Mouse (Mus musculus) kidney, postnatal 0 days (tissue): Measurements from ENCODE around the gene Pdlim7. TPM values are rescaled to one million over a fixed set of nuclear protein-coding genes. Genes with fewer than 3 reads are reported as not detected.

Experiments
- ATAC-seq: fragments of 200-750 bp; cut with Nextera tagmentation; replicated peaks from 2 replicates; pipeline ENCODE4 v1.8.0; 2017; ENCODE audit warnings: low read depth, moderate number of reproducible peaks, moderate TSS enrichment, moderate library complexity; ENCODE audit not compliant: low FRiP score
- DNase-seq: peaks from one replicate; pipeline ENCODE4 v3.0.0-alpha.2; 2016; ENCODE audit warnings: low spot score
- H3K27ac ChIP-seq: fragments of 300-500 bp; sonication (generic); 2 replicates; pipeline ENCODE4 v1.5.1; 2014; ENCODE audit warnings: mild to moderate bottlenecking
- H3K27me3 ChIP-seq: fragments of 300-500 bp; sonication (generic); 2 replicates; pipeline ENCODE4 v1.6.1; 2014; ENCODE audit warnings: low read length, mixed read lengths; ENCODE audit not compliant: insufficient read depth
- H3K36me3 ChIP-seq: fragments of 300-500 bp; sonication (generic); 2 replicates; pipeline ENCODE4 v1.6.1; 2014; ENCODE audit warnings: low read length, mixed read lengths; ENCODE audit not compliant: insufficient read depth
- H3K4me1 ChIP-seq: fragments of 300-500 bp; sonication (generic); replicated peaks from 2 replicates; pipeline ENCODE4 v1.6.1; 2014; ENCODE audit warnings: antibody characterized with exemption, low read length, mixed read lengths; ENCODE audit not compliant: insufficient read depth
- H3K4me2 ChIP-seq: fragments of 300-500 bp; sonication (generic); 2 replicates; pipeline ENCODE4 v1.6.1; 2014; ENCODE audit warnings: mild to moderate bottlenecking, low read length, moderate library complexity, mixed read lengths
- H3K4me3 ChIP-seq: fragments of 300-500 bp; sonication (generic); replicated peaks from 2 replicates; pipeline ENCODE4 v1.5.1; 2014; ENCODE audit warnings: low read depth, low read length
- H3K9ac ChIP-seq: fragments of 300-500 bp; sonication (generic); 2 replicates; pipeline ENCODE4 v1.6.1; 2014; ENCODE audit warnings: low read depth, low read length
- H3K9me3 ChIP-seq: fragments of 300-500 bp; sonication (generic); replicated peaks from 2 replicates; pipeline ENCODE4 v1.6.1; 2016; ENCODE audit warnings: low read length, inconsistent platforms, mixed read lengths
- CTCF ChIP-seq: IDR thresholded peaks from 2 replicates; pipeline ENCODE4 v1.5.1; 2016; ENCODE audit warnings: antibody characterized with exemption, low read depth, mild to moderate bottlenecking, moderate library complexity
- WGBS: fragments of 180-500 bp; shearing (Covaris S2); extraction: QIAGEN DNeasy Blood & Tissue Kit; methylation state at CpG from one replicate; pipeline ENCODE4 v1.1.7; 2014; 5-methylcytosine and 5-hydroxymethylcytosine counted together
- polyA plus RNA-seq: library from polyadenylated mRNA; unstranded; fragments of >200 nt; fragmentation: Nextera tagmentation; extraction: Ambion mirVana; gene quantifications from 2 replicates; pipeline ENCODE4 v1.2.1, GENCODE M21; 2015

The Pdlim7 gene
- polyA plus RNA-seq, 1 experiment from 2014 or later: 112 TPM

DNA sequence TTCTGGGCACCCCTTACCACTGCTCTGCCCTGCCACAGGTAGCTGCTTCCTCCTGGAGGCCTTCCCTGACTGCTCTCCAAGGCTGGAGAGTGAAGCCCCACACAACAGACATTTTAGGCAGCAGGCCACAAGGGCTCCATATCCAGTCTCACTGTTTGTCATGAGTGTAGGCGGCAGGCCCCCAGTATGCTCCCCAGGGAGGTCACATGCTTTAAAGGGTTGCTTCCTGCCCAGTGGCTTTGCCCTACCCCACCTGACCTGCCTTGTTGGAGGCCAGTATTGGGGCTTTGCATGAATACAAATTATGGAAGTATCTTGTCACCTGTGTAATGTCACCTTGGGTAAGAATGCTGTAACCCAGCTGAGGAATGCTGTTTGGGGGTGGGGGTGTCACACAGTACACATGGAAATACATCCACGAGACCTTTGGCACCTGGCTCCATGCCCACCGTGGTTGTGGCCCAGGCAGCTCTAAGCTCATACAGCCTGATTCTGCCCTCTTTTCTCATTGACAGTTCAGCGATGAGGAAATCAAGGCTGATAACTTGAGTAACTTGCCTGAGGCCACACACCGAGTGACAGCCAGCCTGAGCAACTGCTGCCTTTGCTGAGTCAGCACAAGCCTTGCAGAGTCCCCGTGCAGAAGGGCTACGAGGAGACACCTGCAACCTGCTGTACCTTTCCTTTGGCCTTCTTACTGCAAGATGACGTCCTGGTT is 15.9 kb upstream of the Pdlim7 start, which contains the start of gene Dok3:
Dok3 (minus strand) TSS at position 99 of the 718 bp plus-strand sequence.
- H3K27ac ChIP-seq: no peak within 1 kb of the TSS
- H3K4me1 ChIP-seq: no peaks in the 10 kb centered on the region
- no peaks in the 10 kb centered on the region for H3K9me3 ChIP-seq
- 73% methylated on average over 8 of the region's 8 CpGs for WGBS
- peaks cover 36% of the 10 kb centered on the region; the same call in 1 of the 2 replicates for H3K36me3 ChIP-seq
- H3K9ac ChIP-seq: no peak within 1 kb of the TSS
- ATAC-seq (peak; percentile 36), DNase-seq (no peak)
- no peaks in the 10 kb centered on the region for H3K27me3 ChIP-seq
- H3K4me3 ChIP-seq: no peak within 1 kb of the TSS
- H3K4me2 ChIP-seq: no peak within 1 kb of the TSS
- TF ChIP-seq CTCF: no peak

DNA sequence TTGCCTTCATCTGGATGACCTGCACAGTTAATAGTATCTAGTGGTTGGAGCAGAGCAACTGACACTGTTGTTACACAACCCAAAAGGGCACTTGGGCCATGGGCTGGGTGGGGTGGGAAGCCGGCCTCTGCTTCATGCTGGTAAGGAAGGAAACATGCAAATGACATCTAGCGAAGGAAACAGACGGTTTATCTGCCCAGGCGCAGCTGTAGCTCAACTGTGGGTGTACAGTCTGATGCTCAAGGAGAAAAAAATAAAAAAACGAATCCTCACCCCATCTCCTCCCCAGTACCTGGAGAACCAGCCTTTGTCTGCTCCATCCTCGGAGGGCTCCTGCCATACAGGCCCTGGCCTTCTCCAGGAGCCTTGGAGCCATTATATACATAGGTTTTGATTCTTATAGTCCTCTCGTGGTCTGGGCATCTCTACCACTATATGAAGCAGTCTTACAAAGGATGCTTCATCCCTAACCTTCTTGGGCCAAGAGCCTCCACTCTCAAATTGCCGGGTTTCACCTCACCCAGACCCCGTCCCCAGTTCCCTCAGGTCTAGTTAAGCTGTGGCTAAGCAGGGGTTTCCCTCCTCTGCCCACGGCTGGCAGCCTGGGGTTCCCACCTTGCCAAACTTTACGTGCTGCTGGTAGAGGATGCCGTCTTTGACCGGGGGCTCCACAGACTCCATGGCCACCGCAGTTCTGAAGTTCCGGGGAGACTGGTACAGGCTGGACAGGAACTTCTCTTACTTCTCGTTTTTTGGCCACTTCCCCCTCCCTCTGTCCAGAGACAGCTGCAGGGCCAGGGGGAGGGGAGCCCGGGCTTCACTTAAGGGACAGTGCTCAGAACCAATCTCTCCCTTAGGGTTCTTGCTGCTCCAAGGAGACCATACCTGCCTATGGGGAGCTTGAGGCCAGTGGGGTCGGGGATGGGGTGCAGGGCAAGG is 14.6 kb upstream of the Pdlim7 start:
- TF ChIP-seq CTCF: no peak
- no peak overlapping the region for H3K4me3 ChIP-seq
- 79% methylated on average over 18 of the region's 18 CpGs for WGBS
- no peak overlapping the region for H3K4me2 ChIP-seq
- DNase-seq (no peak), ATAC-seq (no peak)
- H3K36me3 ChIP-seq: peaks cover 26% of the 10 kb centered on the region; the same call in 1 of the 2 replicates
- H3K4me1 ChIP-seq: peaks cover 5% of the 10 kb centered on the region; the same call in 1 of the 2 replicates
- no peaks in the 10 kb centered on the region for H3K9me3 ChIP-seq
- H3K27me3 ChIP-seq: no peaks in the 10 kb centered on the region
- H3K27ac ChIP-seq: no peak overlapping the region
- no peak overlapping the region for H3K9ac ChIP-seq

GRCm38 (mm10) chr13:55527212-55527611 is 13.7 kb upstream of the Pdlim7 start:
- no peak overlapping the region for H3K9ac ChIP-seq
- H3K9me3 ChIP-seq: no peaks in the 10 kb centered on the region
- ATAC-seq (no peak; the same call in 1 of the 2 replicates), DNase-seq (no peak)
- H3K4me1 ChIP-seq: peaks cover 5% of the 10 kb centered on the region; the same call in 1 of the 2 replicates
- no peak for TF ChIP-seq CTCF
- 71% methylated on average over 16 of the region's 16 CpGs for WGBS
- H3K4me2 ChIP-seq: no peak overlapping the region
- peaks cover 26% of the 10 kb centered on the region; the same call in 1 of the 2 replicates for H3K36me3 ChIP-seq
- no peak overlapping the region for H3K27ac ChIP-seq
- H3K4me3 ChIP-seq: no peak overlapping the region
- no peaks in the 10 kb centered on the region for H3K27me3 ChIP-seq

- H3K4me1 ChIP-seq: peaks cover 5% of the 10 kb centered on the region; the same call in 1 of the 2 replicates
- no peak for ATAC-seq
- H3K9me3 ChIP-seq: no peaks in the 10 kb centered on the region
- no peak for TF ChIP-seq CTCF
- H3K9ac ChIP-seq: no peak overlapping the region
- peaks cover 14% of the 10 kb centered on the region; the same call in 1 of the 2 replicates for H3K36me3 ChIP-seq
- no peak for DNase-seq
- H3K27ac ChIP-seq: no peak overlapping the region
- H3K27me3 ChIP-seq: no peaks in the 10 kb centered on the region
- H3K4me3 ChIP-seq: no peak overlapping the region
- no peak overlapping the region for H3K4me2 ChIP-seq
- WGBS: 73% methylated on average over 16 of the region's 16 CpGs
Observed at GRCm38 (mm10) chr13:55525733-55526553, 12.5 kb upstream of the Pdlim7 start.

- no peak for ATAC-seq
- Histone ChIP-seq H3K4me2 (no peak overlapping the region), H3K27ac (no peak overlapping the region), H3K4me1 (peaks cover 5% of the 10 kb centered on the region; the same call in 1 of the 2 replicates), H3K27me3 (no peaks in the 10 kb centered on the region), H3K4me3 (no peak overlapping the region), H3K36me3 (no peaks in the 10 kb centered on the region), H3K9ac (no peak overlapping the region), H3K9me3 (no peaks in the 10 kb centered on the region)
- no peak for DNase-seq
- WGBS: 86% methylated on average over 23 of the region's 23 CpGs
- TF ChIP-seq CTCF: no peak
Observed at GRCm38 (mm10) chr13:55523951-55524600, 10.6 kb upstream of the Pdlim7 start.
